19 mouse cellular contexts compared by ENCODE assay signal in the genomic region with DNA sequence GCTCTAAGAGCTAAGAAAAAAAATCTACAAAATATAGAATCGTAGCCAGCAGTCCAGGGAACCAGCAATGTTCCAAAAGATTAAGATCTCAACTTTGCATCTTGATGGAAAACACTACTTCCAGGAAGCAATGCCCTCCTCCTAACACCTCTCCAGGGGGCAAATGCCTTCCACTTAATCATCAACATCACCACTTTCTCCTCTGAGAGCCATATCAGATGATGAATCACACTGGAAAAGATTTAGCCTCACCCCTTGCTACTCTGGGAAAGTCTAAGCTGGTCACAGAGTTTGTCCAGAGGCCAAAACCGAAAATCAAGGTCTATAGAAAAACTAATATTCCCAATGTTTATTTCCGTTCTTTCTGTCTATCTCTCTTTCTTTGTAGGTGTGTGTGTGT.
A peak's percentile ranks its signal among the peaks of the same experiment; 100 is the strongest.
DNase-seq lines count a peak whose midpoint lies in the region; ATAC-seq and TF ChIP-seq lines count a peak whose summit lies in the region.
"Had no signal": no experiment of that assay in that cellular context is flagged by ENCODE, and none has a peak within 500 bp of the region (broad histone marks: within the 10 kb centered on the region; RNA-seq: fewer than 3 reads in every experiment).

No protein-coding gene starts in this region.

- in situ Hi-C loops in Patski (cut with MboI; ENCODE audit: low pct_unique_long_range_greater_than_20kb): no loop called here

- no peaks in the 10 kb centered on the region for H3K27me3 ChIP-seq in Patski
- H3K27me3 ChIP-seq: embryonic facial prominence, embryonic 13.5 days; embryonic facial prominence, embryonic 15.5 days; forebrain, embryonic 13.5 days; forebrain, embryonic 15.5 days had no signal

- CTCF ChIA-PET in Patski (lab: Charles Lee): interaction anchor here (1.1 to 2.1 kb wide), 2 partner anchors 20 to 305 kb away, joined by 4 to 5 read pairs; no protein-coding TSS in a partner anchor

- DNase-seq in adrenal gland, adult (ENCODE audit: inconsistent age in 2 of 2, low spot score in 1 of 2): peak; percentile 15 to 29
- no peak for DNase-seq in adrenal gland, postnatal 14 days
- DNase-seq in 3T3-L1 (ENCODE audit: low read depth, low spot score): peak; percentile 78
- peak; percentile 65 for DNase-seq in Patski (ENCODE audit: low read depth, low spot score)
- no peak for DNase-seq in left cerebral cortex, adult 18-20 months (ENCODE audit: low spot score in 2 of 2)
- DNase-seq in gastrocnemius, adult 8-10 months (ENCODE audit: low spot score in 2 of 2): no peak
- DNase-seq: adrenal gland, postnatal 10 days; cerebellum, adult 11 months; cerebellum, adult 18-20 months; cerebellum, adult 8-10 months; cerebellum, adult 9-11 months; cerebellum, postnatal 14 days; cerebellum, postnatal 36 days; embryo, embryonic 11 days; forebrain, postnatal 0 days had no signal

- no peak for TF ChIP-seq CTCF in Patski (IDR thresholded peaks at IDR 0.05)

- peak; percentile 90 for ATAC-seq in Patski
- ATAC-seq: forebrain, embryonic 13.5 days; forebrain, embryonic 15.5 days; forebrain, postnatal 0 days had no signal

- POLR2A ChIA-PET in Patski (lab: Charles Lee): no interaction called here

Comparison
In these comparisons a context has a peak if more than half of its experiments do, and no peak if none do; other contexts are left out.
1. DNase-seq: peak in adrenal gland, adult (2 of 2), 3T3-L1 (single experiment) and Patski (single experiment); none in adrenal gland, postnatal 14 days (single experiment), left cerebral cortex, adult 18-20 months (0 of 2) and gastrocnemius, adult 8-10 months (0 of 2).